In the genomic region with DNA sequence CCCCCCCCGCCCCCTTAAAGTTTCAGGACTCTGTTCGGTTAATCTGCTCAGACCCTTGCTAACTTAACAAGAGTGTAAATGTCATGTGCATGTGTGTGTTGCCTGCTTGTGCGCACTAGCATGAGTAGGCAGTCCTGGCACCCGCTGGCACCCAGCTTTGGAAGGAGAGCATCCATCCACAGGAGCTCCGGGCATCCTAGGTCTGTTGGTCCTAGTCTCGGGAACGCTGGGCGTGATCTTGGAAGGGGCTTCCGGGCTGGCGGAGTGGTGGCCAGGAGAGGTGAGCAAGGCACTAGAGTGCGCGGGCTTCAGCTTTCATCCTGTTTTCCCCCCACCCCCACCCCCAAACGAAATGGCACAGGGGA, we compare ENCODE assay signal across 8 mouse cellular contexts. TPM values are rescaled to one million over a fixed set of nuclear protein-coding genes. Genes with fewer than 3 reads are reported as not detected.
DNase-seq lines count a peak whose midpoint lies in the region; ATAC-seq and TF ChIP-seq lines count a peak whose summit lies in the region.

A gene (plus strand): TSS at position 144 of the 365 bp plus-strand sequence.

- TF ChIP-seq CTCF in intestine, postnatal 0 days (IDR thresholded peaks at IDR 0.05; ENCODE audit: low read depth) = no peak

- peak within 1 kb of the TSS; percentile 75 for H3K9ac ChIP-seq in forebrain, embryonic 15.5 days (replicated peaks)
- H3K9ac ChIP-seq in intestine, postnatal 0 days (ENCODE audit: low read depth, low read length) = peak within 1 kb of the TSS; percentile 51
- H3K9ac ChIP-seq in limb, embryonic 11.5 days (ENCODE audit: low read length) = peak within 1 kb of the TSS; percentile 64
- H3K9ac ChIP-seq in midbrain, embryonic 11.5 days (ENCODE audit: low read length) = peak within 1 kb of the TSS; percentile 82

- H3K27me3 ChIP-seq in megakaryocyte, embryonic 14.5 days (replicated peaks) = peaks cover 6% of the 10 kb centered on the region
- no peaks in the 10 kb centered on the region for H3K27me3 ChIP-seq in forebrain, embryonic 15.5 days
- no peaks in the 10 kb centered on the region for H3K27me3 ChIP-seq in intestine, postnatal 0 days (replicated peaks; ENCODE audit: control insufficient read depth, insufficient read depth, low read length)
- no peaks in the 10 kb centered on the region for H3K27me3 ChIP-seq in limb, embryonic 11.5 days (ENCODE audit: control insufficient read depth, insufficient read depth, low read length)
- no peaks in the 10 kb centered on the region for H3K27me3 ChIP-seq in midbrain, embryonic 11.5 days (ENCODE audit: control insufficient read depth, insufficient read depth, low read length)

- DNase-seq in cerebellum, adult 11 months = peak; percentile 38
- peak; percentile 82 for DNase-seq in limb, embryonic 11.5 days (ENCODE audit: low spot score)
- DNase-seq in midbrain, embryonic 11.5 days (ENCODE audit: low spot score, missing footprints) = no peak
- peak; percentile 54 to 76 for DNase-seq in spleen, postnatal 4 days (ENCODE audit: low spot score in 2 of 2)

- no peak for ATAC-seq in megakaryocyte, adult 5-6 weeks (ENCODE audit: poor library complexity, severe bottlenecking)
- ATAC-seq in forebrain, embryonic 15.5 days (replicated peaks) = peak; percentile 73
- peak; percentile 44; the same call in 1 of the 2 replicates for ATAC-seq in intestine, postnatal 0 days
- peak; percentile 65 for ATAC-seq in limb, embryonic 11.5 days (ENCODE audit: insufficient number of reproducible peaks, low FRiP score, low TSS enrichment, low read depth)
- peak; percentile 74 for ATAC-seq in midbrain, embryonic 11.5 days (ENCODE audit: low FRiP score)

- peak within 1 kb of the TSS; percentile 94 for H3K4me3 ChIP-seq in megakaryocyte, embryonic 14.5 days (replicated peaks)
- H3K4me3 ChIP-seq in forebrain, embryonic 15.5 days = peak within 1 kb of the TSS; percentile 71
- H3K4me3 ChIP-seq in intestine, postnatal 0 days (ENCODE audit: low read depth, low read length) = peak within 1 kb of the TSS; percentile 57
- H3K4me3 ChIP-seq in limb, embryonic 11.5 days (ENCODE audit: low read depth, low read length) = peak within 1 kb of the TSS; percentile 50
- H3K4me3 ChIP-seq in midbrain, embryonic 11.5 days (ENCODE audit: low read depth, low read length) = peak within 1 kb of the TSS; percentile 70

- no peaks in the 10 kb centered on the region for H3K36me3 ChIP-seq in megakaryocyte, embryonic 14.5 days (replicated peaks; ENCODE audit: low read length)
- no peaks in the 10 kb centered on the region for H3K36me3 ChIP-seq in forebrain, embryonic 15.5 days
- H3K36me3 ChIP-seq in intestine, postnatal 0 days (ENCODE audit: control insufficient read depth, insufficient read depth) = no peaks in the 10 kb centered on the region
- H3K36me3 ChIP-seq in limb, embryonic 11.5 days (ENCODE audit: control insufficient read depth, insufficient read depth, low read length) = no peaks in the 10 kb centered on the region
- H3K36me3 ChIP-seq in midbrain, embryonic 11.5 days (ENCODE audit: control insufficient read depth, insufficient read depth, low read length) = no peaks in the 10 kb centered on the region

- H3K4me1 ChIP-seq in megakaryocyte, embryonic 14.5 days = peaks cover 24% of the 10 kb centered on the region
- H3K4me1 ChIP-seq in forebrain, embryonic 15.5 days = peaks cover 25% of the 10 kb centered on the region
- no peaks in the 10 kb centered on the region for H3K4me1 ChIP-seq in intestine, postnatal 0 days (replicated peaks; ENCODE audit: control insufficient read depth, insufficient read depth, low read length)
- 0 out of 2 replicates have a peak, but pooled peaks cover 6% of the 10 kb centered on the region for H3K4me1 ChIP-seq in limb, embryonic 11.5 days (ENCODE audit: control insufficient read depth, insufficient read depth, low read length)
- peaks cover 9% of the 10 kb centered on the region; the same call in 1 of the 2 replicates for H3K4me1 ChIP-seq in midbrain, embryonic 11.5 days (ENCODE audit: control insufficient read depth, insufficient read depth, low read length)

- H3K4me2 ChIP-seq in forebrain, embryonic 15.5 days (replicated peaks) = peak within 1 kb of the TSS; percentile 97
- H3K4me2 ChIP-seq in intestine, postnatal 0 days (replicated peaks; ENCODE audit: low read depth) = peak within 1 kb of the TSS; percentile 80
- peak within 1 kb of the TSS; percentile 74 for H3K4me2 ChIP-seq in limb, embryonic 11.5 days (ENCODE audit: low read depth, severe bottlenecking)
- peak within 1 kb of the TSS; percentile 92 for H3K4me2 ChIP-seq in midbrain, embryonic 11.5 days

- H3K27ac ChIP-seq in forebrain, embryonic 15.5 days (replicated peaks) = peak within 1 kb of the TSS; percentile 96
- peak within 1 kb of the TSS; percentile 68 for H3K27ac ChIP-seq in intestine, postnatal 0 days (ENCODE audit: low read depth, low read length)
- peak within 1 kb of the TSS; percentile 90 for H3K27ac ChIP-seq in limb, embryonic 11.5 days (replicated peaks; ENCODE audit: low read depth, low read length)
- peak within 1 kb of the TSS; percentile 78 for H3K27ac ChIP-seq in midbrain, embryonic 11.5 days (ENCODE audit: low read depth, low read length)

- peaks cover 8% of the 10 kb centered on the region for H3K9me3 ChIP-seq in megakaryocyte, embryonic 14.5 days
- H3K9me3 ChIP-seq in forebrain, embryonic 15.5 days = no peaks in the 10 kb centered on the region
- H3K9me3 ChIP-seq in intestine, postnatal 0 days (ENCODE audit: control insufficient read depth) = no peaks in the 10 kb centered on the region
- H3K9me3 ChIP-seq in limb, embryonic 11.5 days (ENCODE audit: control insufficient read depth, low read length) = no peaks in the 10 kb centered on the region
- H3K9me3 ChIP-seq in midbrain, embryonic 11.5 days (ENCODE audit: control insufficient read depth, low read length) = no peaks in the 10 kb centered on the region

- under 1% methylated on average over 13 of the region's 13 CpGs for WGBS in forebrain, embryonic 15.5 days
- WGBS in intestine, postnatal 0 days = under 1% methylated on average over 13 of the region's 13 CpGs
- under 1% methylated on average over 13 of the region's 13 CpGs for WGBS in limb, embryonic 11.5 days
- WGBS in midbrain, embryonic 11.5 days = under 1% methylated on average over 11 of the region's 13 CpGs

RNA-seq across cellular contexts. Expression of the gene that starts here (rescaled TPM):
- polyA plus RNA-seq in megakaryocyte, embryonic 14.5 days (2012; ENCODE audit: insufficient read depth, low replicate concordance) = 1.0 TPM in 1 of 2 replicates, not detected in the other
- 8.9 and 12.8 TPM in 2 replicates for total RNA-seq in megakaryocyte, adult 5-6 weeks (2015)
- total RNA-seq in megakaryocyte, adult 5-6 weeks (2017) = 11.8 and 12.1 TPM in 2 replicates
- 53.6 and 54.7 TPM in 2 replicates for polyA plus RNA-seq in forebrain, embryonic 15.5 days (2015; fragmentation: Nextera tagmentation; extraction: Ambion mirVana)
- 5.8 and 6.9 TPM in 2 replicates for polyA plus RNA-seq in intestine, postnatal 0 days (2015; fragmentation: Nextera tagmentation; extraction: Ambion mirVana)
- 25.5 and 26.3 TPM in 2 replicates for polyA plus RNA-seq in limb, embryonic 11.5 days (2014; fragmentation: Nextera tagmentation; extraction: Ambion mirVana)
- polyA plus RNA-seq in midbrain, embryonic 11.5 days (2014; fragmentation: Nextera tagmentation; extraction: Ambion mirVana) = 22.9 and 24.6 TPM in 2 replicates
